Mouse (Mus musculus) thymus, postnatal 14 days (tissue): ENCODE data around the gene 6430550D23Rik.

Experiments
- DNase-seq: peaks from one replicate; pipeline ENCODE4 v3.0.0; 2021

6430550D23Rik gene

DNA sequence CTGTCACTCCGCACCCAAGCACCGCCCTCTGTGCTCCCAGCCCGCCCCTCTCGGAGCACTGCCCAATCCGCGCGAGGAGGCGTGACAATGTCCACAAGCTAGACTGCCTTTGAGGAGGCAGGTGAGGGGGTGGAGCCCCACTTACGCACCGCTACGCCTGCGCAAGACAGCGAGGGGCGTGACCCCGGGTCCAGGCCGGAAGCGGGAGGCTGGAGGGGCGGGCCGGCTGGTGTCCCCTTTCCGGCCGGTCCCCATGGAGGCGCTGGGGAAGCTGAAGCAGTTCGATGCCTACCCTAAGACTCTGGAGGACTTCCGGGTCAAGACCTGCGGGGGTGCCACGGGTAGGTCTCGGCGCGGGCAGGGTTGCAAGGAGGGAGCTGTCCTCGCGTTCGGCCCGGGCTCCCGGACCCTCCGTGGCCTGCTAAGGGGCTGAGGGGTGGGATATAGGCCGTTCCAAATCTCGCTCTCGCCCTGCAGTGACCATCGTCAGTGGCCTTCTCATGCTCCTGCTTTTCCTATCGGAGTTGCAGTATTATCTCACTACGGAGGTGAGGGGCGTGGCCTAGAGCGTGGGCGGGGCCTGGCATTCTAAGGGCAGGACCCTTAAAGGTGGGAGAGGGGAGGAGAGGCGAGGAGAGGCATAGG lies at the start of gene 6430550D23Rik, which contains the start of gene Ergic3:
6430550D23Rik (minus strand) TSS at position 90 of the 645 bp plus-strand sequence.
Ergic3 (plus strand) TSS at position 158 of the 645 bp plus-strand sequence.
- peak; percentile 99 for DNase-seq

GRCm38 (mm10) chr2:156052816-156053215 lies 45.0 kb upstream of the 6430550D23Rik start, which contains the start of gene Fer1l4:
Fer1l4 (minus strand) TSS chr2:156052947.
- DNase-seq, result no peak

GRCm38 (mm10) chr2:156047929-156048328 lies 40.2 kb upstream of the 6430550D23Rik start:
- DNase-seq, result peak; percentile 59

- DNase-seq, result no peak
Observed at GRCm38 (mm10) chr2:156042903-156043302, 35.1 kb upstream of the 6430550D23Rik start.

DNA sequence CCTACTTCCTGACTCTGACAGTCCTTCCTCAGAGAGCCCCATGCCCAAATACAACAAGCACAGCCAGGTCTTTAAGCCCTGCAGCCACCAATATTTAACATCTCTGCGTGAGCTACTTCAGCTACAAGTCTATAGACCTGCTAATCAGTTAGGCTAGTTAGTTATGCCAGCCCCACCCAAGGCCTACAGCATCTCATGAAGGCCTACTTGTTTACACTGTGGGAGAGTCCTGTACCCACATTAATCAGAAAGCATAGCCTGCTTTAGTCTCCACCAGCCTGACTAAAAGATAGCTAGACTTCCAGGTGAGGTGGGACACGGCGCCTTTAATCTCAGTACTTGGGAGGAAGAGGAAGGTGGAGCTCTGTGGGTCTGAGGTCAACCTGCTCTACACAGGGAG lies 31.6 kb upstream of the 6430550D23Rik start:
- DNase-seq, result no peak

DNA sequence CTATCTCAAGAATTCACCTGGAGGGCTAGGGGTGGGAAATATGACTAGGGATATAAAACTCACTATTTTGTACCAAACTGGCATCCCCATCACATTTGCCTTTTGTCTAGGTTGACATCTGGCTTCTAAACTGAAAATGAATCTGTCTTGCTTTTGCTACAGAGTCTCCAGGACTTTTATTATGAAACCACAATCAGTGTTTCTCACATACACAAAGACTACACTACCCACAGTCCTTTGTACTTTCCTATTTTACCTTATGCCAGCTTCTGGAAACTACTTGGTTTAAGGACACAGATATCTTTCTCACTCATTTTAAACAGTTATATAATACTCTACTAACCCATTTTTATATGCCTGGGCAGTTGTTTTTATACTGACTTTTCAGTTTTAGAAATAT lies 17.7 kb upstream of the 6430550D23Rik start:
- DNase-seq, result no peak

DNA sequence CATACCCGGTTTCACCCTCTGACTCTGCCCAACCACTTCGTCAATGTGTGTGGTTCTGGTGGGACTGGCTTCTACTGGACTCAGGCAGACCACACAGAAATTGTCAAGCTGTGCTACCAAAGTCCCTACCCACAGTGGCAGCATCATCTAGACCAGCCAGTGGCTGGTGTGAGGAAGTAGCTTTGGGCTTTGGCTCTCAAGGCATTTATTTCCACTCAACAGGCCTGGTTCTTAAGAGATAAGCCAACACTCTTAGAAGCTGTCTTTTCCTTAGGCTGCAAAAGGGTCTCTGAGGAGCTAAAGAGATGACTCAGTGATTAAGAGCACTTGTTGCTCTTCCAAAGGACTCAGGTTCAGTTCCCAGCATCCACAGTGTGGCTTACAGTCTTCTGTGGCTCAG lies 14.0 kb upstream of the 6430550D23Rik start:
- no peak for DNase-seq

- no peak for DNase-seq
Observed at GRCm38 (mm10) chr2:156021219-156021618, 13.4 kb upstream of the 6430550D23Rik start.

- no peak for DNase-seq
Observed at GRCm38 (mm10) chr2:156018106-156018505, 10.3 kb upstream of the 6430550D23Rik start.

GRCm38 (mm10) chr2:156005393-156005792 lies 2.4 kb downstream of the 6430550D23Rik start:
- peak; percentile 36 for DNase-seq

- DNase-seq, result no peak
Observed at GRCm38 (mm10) chr2:155991863-155992321, 15.9 kb downstream of the 6430550D23Rik start.

- no peak for DNase-seq
Observed at GRCm38 (mm10) chr2:155991151-155991550, 16.6 kb downstream of the 6430550D23Rik start.

DNA sequence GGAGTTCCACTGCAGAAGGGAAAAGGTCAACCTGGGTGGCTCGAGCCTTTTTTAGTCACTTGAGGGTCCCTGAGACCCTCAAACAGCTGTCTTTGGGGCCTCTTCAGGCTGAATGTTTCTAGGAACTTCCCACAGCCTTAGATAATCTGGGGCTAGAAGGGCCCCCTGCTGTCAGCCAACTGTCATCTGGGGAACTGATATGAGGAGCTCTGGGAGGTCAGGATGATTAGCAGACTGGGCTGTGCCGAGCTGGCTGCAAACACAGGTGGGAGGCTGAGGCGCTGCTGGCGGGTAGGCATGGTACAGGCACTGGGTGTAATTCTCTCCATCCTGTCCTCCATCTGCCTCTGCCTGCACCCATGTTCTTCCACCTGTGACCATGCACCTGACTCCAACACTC lies 18.7 kb downstream of the 6430550D23Rik start:
- peak; percentile 55 for DNase-seq

DNA sequence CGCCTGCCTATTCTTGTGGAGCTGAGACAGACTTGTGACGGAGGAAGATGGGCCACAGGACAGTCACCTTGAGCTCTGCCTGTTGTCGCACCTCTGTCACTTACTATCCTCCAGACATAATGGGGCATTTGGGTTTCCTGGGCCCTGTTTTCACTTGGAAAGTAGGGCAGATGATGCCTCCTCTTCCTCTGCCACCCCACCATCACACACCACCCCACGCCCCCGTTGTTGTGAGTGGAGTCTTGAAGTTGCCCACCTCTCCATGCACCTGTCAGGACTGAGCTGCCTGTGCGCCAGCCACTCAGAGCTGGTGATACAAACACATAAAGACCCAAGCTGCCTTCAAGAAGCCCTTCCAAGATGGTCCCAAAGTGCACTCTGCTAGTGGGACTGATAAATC lies 20.6 kb downstream of the 6430550D23Rik start:
- DNase-seq, result peak; percentile 65

GRCm38 (mm10) chr2:155985776-155986175 lies 22.0 kb downstream of the 6430550D23Rik start:
- peak; percentile 86 for DNase-seq

- DNase-seq, result peak; percentile 73
Observed at GRCm38 (mm10) chr2:155979328-155979991, 28.3 kb downstream of the 6430550D23Rik start.

- DNase-seq, result peak; percentile 85
Observed at GRCm38 (mm10) chr2:155974087-155974731, 33.6 kb downstream of the 6430550D23Rik start.

DNA sequence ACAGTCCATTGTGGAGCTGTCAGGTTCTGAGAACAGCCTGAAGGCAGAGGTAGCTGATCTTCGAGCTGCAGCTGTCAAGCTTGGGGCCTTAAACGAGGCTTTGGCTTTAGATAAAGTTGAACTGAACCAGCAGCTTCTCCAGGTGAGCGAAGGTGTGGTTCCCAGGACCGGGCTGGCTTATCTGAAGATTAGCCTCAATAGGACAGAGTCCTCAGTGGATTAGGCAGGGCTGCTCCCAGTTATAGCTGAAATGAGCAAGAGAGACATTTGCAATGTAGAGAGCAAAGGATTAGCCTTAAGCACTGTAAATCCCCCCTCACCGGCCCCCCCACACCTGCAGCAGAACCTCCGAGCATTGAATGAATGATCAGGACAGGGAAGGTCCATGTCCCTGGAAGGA lies 34.4 kb downstream of the 6430550D23Rik start:
- DNase-seq, result no peak

GRCm38 (mm10) chr2:155962991-155963390 lies 44.8 kb downstream of the 6430550D23Rik start:
- peak; percentile 48 for DNase-seq

GRCm38 (mm10) chr2:155961862-155962261 lies 45.9 kb downstream of the 6430550D23Rik start:
- no peak for DNase-seq

GRCm38 (mm10) chr2:155959981-155960380 lies 47.8 kb downstream of the 6430550D23Rik start:
- DNase-seq, result no peak

DNA sequence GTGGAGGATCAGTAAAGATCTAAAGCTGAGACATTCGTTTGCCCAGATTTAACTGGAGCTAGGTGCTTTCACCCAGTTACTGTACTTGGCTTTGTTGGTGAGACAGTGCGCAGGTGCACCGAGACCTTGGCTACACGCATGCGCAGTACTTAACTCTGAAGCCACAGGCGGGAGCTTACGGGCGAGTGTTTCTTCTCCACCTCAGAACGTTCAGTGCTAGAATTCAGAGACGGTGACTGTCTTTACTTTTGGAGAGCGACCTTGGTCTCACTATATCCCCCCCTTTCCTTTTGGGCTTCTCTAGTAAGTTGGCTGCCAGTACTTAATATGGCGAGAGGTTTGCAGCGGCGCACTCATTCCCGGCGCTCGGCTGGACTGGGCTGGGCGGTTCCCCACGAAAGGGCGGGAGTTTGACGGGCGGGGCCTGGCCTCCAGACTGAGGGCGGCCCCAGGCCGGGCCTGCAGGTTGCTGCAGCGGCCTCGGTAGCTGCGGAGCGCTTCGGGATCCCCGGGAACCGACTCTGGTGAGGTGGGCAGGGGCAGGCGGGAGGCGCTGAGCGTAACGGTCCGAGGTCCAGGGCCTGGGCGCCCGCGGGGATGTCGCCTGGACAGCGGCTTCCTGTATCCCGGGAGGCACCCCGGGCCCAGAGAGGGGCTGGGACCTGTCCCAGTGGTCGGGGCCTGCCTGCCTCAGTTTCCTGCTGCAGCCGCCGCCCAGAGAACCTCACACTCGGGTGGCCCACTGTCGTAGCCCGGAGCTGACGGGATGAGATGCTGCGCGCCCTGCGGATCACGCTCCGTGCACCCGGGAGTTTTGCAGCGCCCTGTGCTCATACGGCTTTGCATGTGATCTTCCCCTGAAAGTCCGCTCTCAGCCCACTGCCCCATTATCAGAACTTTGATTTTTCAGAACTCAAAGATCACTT lies 51.4 kb downstream of the 6430550D23Rik start, which contains the start of gene Cep250:
Cep250 (plus strand) TSS at position 325 of the 926 bp plus-strand sequence.
- DNase-seq, result peak; percentile 88
